ENCODE assay signal across 16 mouse cellular contexts in the genomic region with DNA sequence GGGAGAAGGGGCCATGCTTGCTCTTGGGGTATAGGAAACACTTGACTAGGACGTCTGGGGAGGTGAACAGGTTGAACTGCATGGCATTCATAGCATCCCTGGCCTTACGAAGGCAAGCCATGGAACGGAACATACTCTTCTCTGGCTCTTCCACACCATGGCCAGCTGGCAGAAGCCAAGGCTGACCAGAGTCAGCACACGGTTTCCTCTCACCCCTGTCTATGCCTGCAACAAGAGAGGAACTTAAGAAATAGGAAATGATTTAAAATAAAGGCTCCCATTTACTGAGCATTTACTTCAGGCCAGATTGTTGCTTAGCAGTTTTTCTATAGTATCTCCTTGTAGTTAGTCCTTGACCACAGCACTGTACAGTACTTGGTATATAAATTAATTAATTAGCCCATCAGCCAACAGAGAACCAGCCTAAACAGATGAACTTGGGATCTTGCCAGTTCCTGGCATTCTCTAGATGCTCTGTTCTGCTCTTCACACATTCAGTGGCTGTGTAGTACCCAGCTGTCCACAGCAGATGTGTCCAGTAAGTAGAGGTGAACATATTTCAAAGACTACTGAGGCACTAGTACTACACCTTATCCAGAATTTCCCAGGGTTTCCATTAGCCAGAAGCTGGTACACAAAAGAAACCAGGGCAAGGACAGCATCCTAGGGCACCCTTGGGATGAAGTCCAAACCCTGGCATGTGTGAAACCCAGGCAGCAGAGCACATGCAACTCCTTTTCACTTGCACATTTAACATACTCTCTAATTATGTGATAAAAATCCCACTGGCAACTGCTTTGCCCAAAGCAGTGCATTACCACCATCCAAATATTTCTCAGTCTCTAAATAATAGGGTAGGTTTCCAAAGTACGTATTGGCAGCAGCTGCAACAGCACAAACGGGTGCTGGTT.
A peak's percentile ranks its signal among the peaks of the same experiment; 100 is the strongest.
DNase-seq lines count a peak whose midpoint lies in the region; ATAC-seq lines count a peak whose summit lies in the region.
"Had no signal": no experiment of that assay in that cellular context is flagged by ENCODE, and none has a peak within 500 bp of the region (broad histone marks: within the 10 kb centered on the region; RNA-seq: fewer than 3 reads in every experiment).

No protein-coding gene starts in this region.

- H3K4me3 ChIP-seq in heart, embryonic 12.5 days: no peak overlapping the region
- H3K4me3 ChIP-seq in midbrain, embryonic 13.5 days (replicated peaks): no peak overlapping the region
- H3K4me3 ChIP-seq in midbrain, embryonic 10.5 days: no peak overlapping the region
- H3K4me3 ChIP-seq: gastrocnemius, adult 2 months; limb, embryonic 15.5 days; myocyte had no signal

- peaks cover 24% of the 10 kb centered on the region for H3K4me1 ChIP-seq in heart, embryonic 12.5 days (replicated peaks)
- H3K4me1 ChIP-seq in midbrain, embryonic 13.5 days (replicated peaks): no peaks in the 10 kb centered on the region
- no peaks in the 10 kb centered on the region for H3K4me1 ChIP-seq in midbrain, embryonic 10.5 days
- H3K4me1 ChIP-seq: limb, embryonic 15.5 days had no signal

- no peaks in the 10 kb centered on the region for H3K36me3 ChIP-seq in heart, embryonic 12.5 days
- no peaks in the 10 kb centered on the region for H3K36me3 ChIP-seq in midbrain, embryonic 13.5 days
- no peaks in the 10 kb centered on the region for H3K36me3 ChIP-seq in midbrain, embryonic 10.5 days
- H3K36me3 ChIP-seq: limb, embryonic 15.5 days had no signal

- WGBS in heart, embryonic 12.5 days: 72% methylated on average over 6 of the region's 6 CpGs
- WGBS in midbrain, embryonic 13.5 days: 85% methylated on average over 6 of the region's 6 CpGs
- WGBS in midbrain, embryonic 10.5 days: 87% methylated on average over 6 of the region's 6 CpGs

- H3K27me3 ChIP-seq in heart, embryonic 12.5 days (replicated peaks): no peaks in the 10 kb centered on the region
- H3K27me3 ChIP-seq in midbrain, embryonic 13.5 days: no peaks in the 10 kb centered on the region
- no peaks in the 10 kb centered on the region for H3K27me3 ChIP-seq in midbrain, embryonic 10.5 days (ENCODE audit: low read depth, poor library complexity, severe bottlenecking)
- H3K27me3 ChIP-seq: limb, embryonic 15.5 days had no signal

- H3K4me2 ChIP-seq in heart, embryonic 12.5 days: no peak overlapping the region
- no peak overlapping the region for H3K4me2 ChIP-seq in midbrain, embryonic 13.5 days (replicated peaks)
- H3K4me2 ChIP-seq: limb, embryonic 15.5 days had no signal

- DNase-seq in adrenal gland, adult 2 months: peak; percentile 50
- DNase-seq in adrenal gland, adult 18-20 months (ENCODE audit: low spot score in 2 of 2): no peak
- DNase-seq in heart, adult 11 months: no peak
- no peak for DNase-seq in midbrain, embryonic 10.5 days (ENCODE audit: low spot score)
- DNase-seq in gastrocnemius, postnatal 25 days: no peak
- DNase-seq: embryo, embryonic 11 days; gastrocnemius, adult 2 months; kidney, adult 11 months; kidney, postnatal 36 days; lung, adult 18-20 months; right cerebral cortex, postnatal 25 days had no signal

- H3K9ac ChIP-seq in heart, embryonic 12.5 days: no peak overlapping the region
- H3K9ac ChIP-seq in midbrain, embryonic 13.5 days (replicated peaks): no peak overlapping the region
- H3K9ac ChIP-seq: limb, embryonic 15.5 days had no signal

- no peak overlapping the region for H3K27ac ChIP-seq in heart, embryonic 12.5 days (ENCODE audit: poor library complexity, severe bottlenecking)
- H3K27ac ChIP-seq in midbrain, embryonic 13.5 days: no peak overlapping the region
- H3K27ac ChIP-seq in midbrain, embryonic 10.5 days (replicated peaks): no peak overlapping the region
- H3K27ac ChIP-seq: gastrocnemius, adult 2 months; limb, embryonic 15.5 days had no signal

- no peaks in the 10 kb centered on the region for H3K9me3 ChIP-seq in heart, embryonic 12.5 days (replicated peaks)
- no peaks in the 10 kb centered on the region for H3K9me3 ChIP-seq in midbrain, embryonic 13.5 days
- no peaks in the 10 kb centered on the region for H3K9me3 ChIP-seq in midbrain, embryonic 10.5 days (replicated peaks)
- H3K9me3 ChIP-seq: limb, embryonic 15.5 days had no signal

- 0 out of 2 replicates have a peak, but pooled peaks have one; percentile 18 for ATAC-seq in heart, embryonic 12.5 days (ENCODE audit: insufficient number of reproducible peaks, low FRiP score)
- peak; percentile 34 for ATAC-seq in midbrain, embryonic 13.5 days
- ATAC-seq in granulocyte monocyte progenitor cell, adult 5-6 weeks (replicated peaks; ENCODE audit: poor library complexity, severe bottlenecking): peak; percentile 80

Comparison
In these comparisons a context has a peak if more than half of its experiments do, and no peak if none do; other contexts are left out.
1. ATAC-seq: peak in every context shown above with its lines; median percentile 80 in granulocyte monocyte progenitor cell, adult 5-6 weeks; 34 in midbrain, embryonic 13.5 days; 18 in heart, embryonic 12.5 days.